Mouse (Mus musculus): Measurements from ENCODE around the gene Usp31.

DNA sequence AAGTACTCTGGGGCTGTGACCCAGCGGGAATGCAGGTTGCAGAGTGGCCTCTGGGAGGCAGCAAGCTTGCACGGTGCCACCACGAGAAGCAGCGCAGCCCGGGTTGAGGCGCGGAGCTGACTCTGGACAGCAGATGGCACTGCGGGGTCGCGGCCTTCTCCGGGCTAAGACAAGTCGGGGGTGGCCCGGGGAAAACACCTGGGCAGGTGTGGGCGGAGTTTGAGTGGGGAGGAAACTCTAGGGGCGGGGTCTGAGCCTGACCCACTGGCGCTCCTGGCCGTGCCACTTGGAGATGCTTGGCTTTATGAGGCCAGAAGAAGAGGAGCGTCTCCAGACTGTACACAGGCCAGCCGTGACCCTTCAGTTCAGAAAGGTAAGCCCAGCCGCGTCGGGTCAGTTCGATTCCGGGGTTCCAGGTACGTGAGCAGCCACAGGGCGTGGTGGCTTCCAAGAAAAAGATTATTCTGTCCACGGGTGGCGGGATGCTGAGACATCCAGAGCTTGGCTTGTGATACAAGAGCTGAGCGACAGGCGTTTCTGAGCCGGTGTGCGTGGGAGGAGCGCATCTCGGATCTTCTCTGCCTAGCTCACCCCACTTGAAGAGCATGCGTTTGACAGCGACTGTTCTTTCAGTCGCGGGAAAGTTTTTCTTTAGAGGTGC lies 27.2 kb upstream of the Usp31 start, which contains the start of gene Scnn1g:
- no peak for TF ChIP-seq EP300 (IDR thresholded peaks at IDR 0.05; ENCODE audit: low read depth)
- peak; percentile 91 for TF ChIP-seq CTCF (IDR thresholded peaks at IDR 0.05; ENCODE audit: low read depth)

Measured in liver, embryonic 14.5 days (tissue).